Mouse (Mus musculus) MEL (cell line): ENCODE measurements at regions not wholly inside any gene's neighbourhood (a gene's known extent, or its start where the extent isn't known, plus 50 kb on each side); places are given as distances from the start of the nearest gene placed in this dataset.

Experiments
- DNase-seq: peaks from one replicate; pipeline ENCODE4 v3.0.0; 2011; ENCODE audit warnings: low read depth, low spot score
- H3K27ac ChIP-seq: 2 replicates; pipeline ENCODE4 v1.5.1; 2012; ENCODE audit warnings: low read depth, mild to moderate bottlenecking, control low read depth, low read length, moderate library complexity; ENCODE audit not compliant: control insufficient read depth
- H3K27me3 ChIP-seq, 2 experiments: fragments of 150-350 bp in 1 of 2; sonication (generic) in 1 of 2; 2 replicates each; pipeline ENCODE4 v1.6.1; 2012; ENCODE audit warnings: low read length in 2 of 2, mild to moderate bottlenecking in 2 of 2, improper control_type of control experiment in 1 of 2, moderate library complexity in 1 of 2; ENCODE audit not compliant: insufficient read depth in 2 of 2, control insufficient read depth in 1 of 2
- H3K36me3 ChIP-seq, 2 experiments: 2 replicates each; pipeline ENCODE4 v1.6.1; 2012 to 2014; ENCODE audit warnings: low read length in 2 of 2, improper control_type of control experiment in 1 of 2, inconsistent platforms in 1 of 2, mild to moderate bottlenecking in 1 of 2; ENCODE audit not compliant: insufficient read depth in 2 of 2, control insufficient read depth in 1 of 2
- H3K4me1 ChIP-seq, 2 experiments: fragments of 150-350 bp in 1 of 2; sonication (generic) in 1 of 2; 2 replicates each; pipeline ENCODE4 v1.6.1; 2012; ENCODE audit warnings: low read length in 2 of 2, improper control_type of control experiment in 1 of 2, mild to moderate bottlenecking in 1 of 2; ENCODE audit not compliant: insufficient read depth in 2 of 2, control insufficient read depth in 1 of 2
- H3K4me3 ChIP-seq, 2 experiments: fragments of 150-350 bp in 1 of 2; sonication (generic) in 1 of 2; 2 replicates each; pipeline ENCODE4 v1.5.1; 2012; ENCODE audit warnings: low read depth in 2 of 2, low read length in 2 of 2, mild to moderate bottlenecking in 2 of 2, moderate library complexity in 2 of 2, control low read depth in 1 of 2, improper control_type of control experiment in 1 of 2; ENCODE audit not compliant: control insufficient read depth in 1 of 2, insufficient read depth in 1 of 2
- H3K79me2 ChIP-seq: 2 replicates; pipeline ENCODE4 v1.6.1; 2012; ENCODE audit warnings: mild to moderate bottlenecking, low read length, moderate library complexity; ENCODE audit not compliant: control insufficient read depth, poor library complexity, insufficient read depth
- H3K9ac ChIP-seq: 2 replicates; pipeline ENCODE4 v1.6.1; 2012; ENCODE audit warnings: low read depth, mild to moderate bottlenecking, control low read depth, low read length, moderate library complexity; ENCODE audit not compliant: control insufficient read depth, poor library complexity, severe bottlenecking
- H3K9me3 ChIP-seq: fragments of 150-350 bp; sonication (generic); replicated peaks from 2 replicates; pipeline ENCODE4 v1.6.1; 2012; ENCODE audit warnings: mild to moderate bottlenecking, low read length, improper control_type of control experiment, moderate library complexity; ENCODE audit not compliant: insufficient read depth
- BHLHE40 ChIP-seq: IDR thresholded peaks from 2 replicates; pipeline ENCODE4 v1.6.1; 2012; ENCODE audit warnings: low read depth, mild to moderate bottlenecking, inconsistent platforms, low read length, improper control_type of control experiment, borderline replicate concordance
- CTCF ChIP-seq, 3 experiments: IDR thresholded peaks in 2 of 3; conservative IDR thresholded peaks in 1 of 3; 2 replicates each; pipeline ENCODE4 v1.5.1; 2011 to 2012; ENCODE audit warnings: low read length in 3 of 3, low read depth in 2 of 3, mild to moderate bottlenecking in 2 of 3, improper control_type of control experiment in 1 of 3, inconsistent platforms in 1 of 3, mixed read lengths in 1 of 3, moderate library complexity in 1 of 3; ENCODE audit not compliant: control insufficient read depth in 1 of 3, insufficient read depth in 1 of 3, poor library complexity in 1 of 3, severe bottlenecking in 1 of 3
- GATA1 ChIP-seq: IDR thresholded peaks from 2 replicates; pipeline ENCODE4 v1.6.1; 2011; ENCODE audit warnings: low read depth, low read length, improper control_type of control experiment
- JUND ChIP-seq: IDR thresholded peaks from 2 replicates; pipeline ENCODE4 v1.6.1; 2011; ENCODE audit warnings: low read depth, mild to moderate bottlenecking, improper control_type of control experiment, low read length
- MAX ChIP-seq: IDR thresholded peaks from 2 replicates; pipeline ENCODE4 v1.6.1; 2011; ENCODE audit warnings: low read length, improper control_type of control experiment
- MAZ ChIP-seq: IDR thresholded peaks from 2 replicates; pipeline ENCODE4 v1.6.1; 2012; ENCODE audit warnings: low read depth, mild to moderate bottlenecking, inconsistent platforms, low read length, improper control_type of control experiment
- NRF1 ChIP-seq: IDR thresholded peaks from 2 replicates; pipeline ENCODE4 v1.6.1; 2014; ENCODE audit warnings: low read depth, mild to moderate bottlenecking, inconsistent platforms, low read length, improper control_type of control experiment, moderate library complexity; ENCODE audit not compliant: poor library complexity, insufficient read depth, severe bottlenecking
- POLR2AphosphoS5 ChIP-seq: IDR thresholded peaks from 2 replicates; pipeline ENCODE4 v1.6.1; 2012; ENCODE audit warnings: low read depth, borderline replicate concordance, mild to moderate bottlenecking, inconsistent platforms, low read length, moderate library complexity, mixed read lengths
- RAD21 ChIP-seq: IDR thresholded peaks from 2 replicates; pipeline ENCODE4 v1.6.1; 2011; ENCODE audit warnings: mild to moderate bottlenecking, low read depth, low read length, improper control_type of control experiment
- RCOR1 ChIP-seq: IDR thresholded peaks from 2 replicates; pipeline ENCODE4 v1.6.1; 2012; ENCODE audit warnings: low read depth, mild to moderate bottlenecking, inconsistent platforms, low read length, improper control_type of control experiment
- SMC3 ChIP-seq: IDR thresholded peaks from 2 replicates; pipeline ENCODE4 v1.6.1; 2011; ENCODE audit warnings: low read depth, low read length, improper control_type of control experiment
- TBP ChIP-seq: IDR thresholded peaks from 2 replicates; pipeline ENCODE4 v1.8.0; 2011; ENCODE audit warnings: low read depth, low read length, improper control_type of control experiment
- TCF12 ChIP-seq: IDR thresholded peaks from 2 replicates; pipeline ENCODE4 v1.6.1; 2014; ENCODE audit warnings: low read depth, mild to moderate bottlenecking, inconsistent platforms, low read length, improper control_type of control experiment, moderate library complexity
- UBTF ChIP-seq: IDR thresholded peaks from 2 replicates; pipeline ENCODE4 v1.6.1; 2012; ENCODE audit warnings: low read depth, mild to moderate bottlenecking, inconsistent platforms, low read length, improper control_type of control experiment, moderate library complexity, borderline replicate concordance; ENCODE audit not compliant: insufficient read depth
- USF1 ChIP-seq: IDR thresholded peaks from 2 replicates; pipeline ENCODE4 v1.6.1; 2014; ENCODE audit warnings: low read depth, mild to moderate bottlenecking, inconsistent platforms, low read length, improper control_type of control experiment, moderate library complexity
- ZKSCAN1 ChIP-seq: IDR thresholded peaks from 2 replicates; pipeline ENCODE4 v1.6.1; 2012; ENCODE audit warnings: low read depth, mild to moderate bottlenecking, inconsistent platforms, low read length, improper control_type of control experiment, moderate library complexity
- ZMIZ1 ChIP-seq: IDR thresholded peaks from 2 replicates; pipeline ENCODE4 v1.6.1; 2012; ENCODE audit warnings: low read depth, mild to moderate bottlenecking, inconsistent platforms, low read length, improper control_type of control experiment, moderate library complexity

GRCm38 (mm10) chr2:148575433-148575832 is 97.0 kb upstream of the Nxt1 start:
- no peaks in the 10 kb centered on the region for H3K27me3 ChIP-seq
- H3K4me1 ChIP-seq, result no peaks in the 10 kb centered on the region
- no peaks in the 10 kb centered on the region for H3K9me3 ChIP-seq
- DNase-seq, result no peak
- TF ChIP-seq USF1 (no peak), ZMIZ1 (no peak), UBTF (no peak), ZKSCAN1 (no peak), MAX (no peak), JUND (no peak), NRF1 (no peak), MAZ (no peak), CTCF (IDR thresholded peaks at IDR 0.05 in 2 of 3, conservative IDR thresholded peaks at IDR 0.05 in 1 of 3; ENCODE audit: control insufficient read depth in 1 of 3, insufficient read depth in 1 of 3, low read depth in 2 of 3, low read length in 3 of 3, poor library complexity in 1 of 3, severe bottlenecking in 1 of 3) (no peak), POLR2AphosphoS5 (no peak), RCOR1 (no peak), SMC3 (no peak), GATA1 (no peak), RAD21 (no peak), TCF12 (no peak), TBP (no peak), BHLHE40 (no peak)
- H3K9ac ChIP-seq, result no peak overlapping the region
- H3K4me3 ChIP-seq, result no peak overlapping the region
- H3K79me2 ChIP-seq, result no peaks in the 10 kb centered on the region
- H3K27ac ChIP-seq, result no peak overlapping the region
- H3K36me3 ChIP-seq, result no peaks in the 10 kb centered on the region

DNA sequence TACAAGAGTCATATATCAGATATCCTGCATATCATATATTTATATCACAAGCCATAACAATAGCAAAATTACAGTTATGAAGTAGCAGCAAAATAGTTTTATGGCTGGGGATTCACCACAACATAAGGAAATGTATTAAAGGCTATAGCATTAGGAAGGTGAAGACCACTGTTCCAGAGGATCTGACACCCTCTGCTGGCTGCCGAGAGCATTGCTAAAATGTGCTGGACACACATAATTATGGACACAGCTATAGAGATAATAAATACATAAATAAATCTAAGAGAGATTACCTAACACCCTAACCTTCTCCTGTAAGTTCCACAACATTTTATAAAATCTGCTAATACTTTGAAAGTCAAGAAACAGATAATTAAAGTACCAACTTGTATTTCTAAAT is 100.2 kb upstream of the Nxt1 start:
- H3K4me1 ChIP-seq, result no peaks in the 10 kb centered on the region
- no peaks in the 10 kb centered on the region for H3K9me3 ChIP-seq
- H3K4me3 ChIP-seq, result no peak overlapping the region
- no peak overlapping the region for H3K9ac ChIP-seq
- no peak for DNase-seq
- H3K27ac ChIP-seq, result no peak overlapping the region
- H3K36me3 ChIP-seq, result no peaks in the 10 kb centered on the region
- no peaks in the 10 kb centered on the region for H3K79me2 ChIP-seq
- H3K27me3 ChIP-seq, result no peaks in the 10 kb centered on the region
- TF ChIP-seq CTCF (IDR thresholded peaks at IDR 0.05 in 2 of 3, conservative IDR thresholded peaks at IDR 0.05 in 1 of 3; ENCODE audit: control insufficient read depth in 1 of 3, insufficient read depth in 1 of 3, low read depth in 2 of 3, low read length in 3 of 3, poor library complexity in 1 of 3, severe bottlenecking in 1 of 3), result peak in 2 of 3 experiments; percentile 4 to 10; a peak in 1 of 6 replicates
- no peak for TF ChIP-seq ZKSCAN1
